Mouse (Mus musculus) kidney, adult 2 months (tissue): ENCODE measurements around the gene Creb1. TPM values are rescaled to one million over a fixed set of nuclear protein-coding genes. Genes with fewer than 3 reads are reported as not detected.
A peak's percentile ranks its signal among the peaks of the same experiment; 100 is the strongest.

Experiments
- DNase-seq: peaks from one replicate; pipeline ENCODE4 v3.0.0; 2021
- H3K27ac ChIP-seq: fragments of 200-500 bp; 2 replicates; pipeline ENCODE4 v1.5.1; 2012; ENCODE audit warnings: low read depth, low read length, control low read depth, inconsistent platforms; ENCODE audit not compliant: insufficient read depth
- H3K27me3 ChIP-seq: fragments of 200-500 bp; replicated peaks from 2 replicates; pipeline ENCODE4 v1.6.1; 2012; ENCODE audit warnings: mild to moderate bottlenecking, moderate library complexity, low read length, inconsistent platforms; ENCODE audit not compliant: control insufficient read depth, insufficient read depth
- H3K36me3 ChIP-seq: fragments of 200-500 bp; 2 replicates; pipeline ENCODE4 v1.6.1; 2012; ENCODE audit warnings: mild to moderate bottlenecking, moderate library complexity, low read length, inconsistent platforms; ENCODE audit not compliant: control insufficient read depth, insufficient read depth
- H3K4me1 ChIP-seq: fragments of 200-500 bp; 2 replicates; pipeline ENCODE4 v1.6.1; 2011; ENCODE audit warnings: low read length; ENCODE audit not compliant: control insufficient read depth, insufficient read depth
- H3K4me3 ChIP-seq: fragments of 200-500 bp; 2 replicates; pipeline ENCODE4 v1.5.1; 2011; ENCODE audit warnings: mild to moderate bottlenecking, low read depth, low read length, control low read depth; ENCODE audit not compliant: insufficient read depth
- CTCF ChIP-seq: fragments of 200-500 bp; conservative IDR thresholded peaks from 2 replicates; pipeline ENCODE4 v1.5.1; 2011; ENCODE audit warnings: low read depth, mild to moderate bottlenecking, control low read depth, low read length, moderate library complexity, mixed read lengths; ENCODE audit not compliant: insufficient read depth, insufficient read length
- POLR2A ChIP-seq: fragments of 200-500 bp; IDR thresholded peaks from one replicate; pipeline ENCODE4 v1.6.1; 2011; ENCODE audit warnings: low read depth, low read length, control low read depth
- WGBS: fragments of 180-500 bp; shearing (Covaris S2); methylation state at CpG from one replicate; pipeline ENCODE4 v1.1.7; 2018; 5-methylcytosine and 5-hydroxymethylcytosine counted together
- polyA plus RNA-seq: library from polyadenylated mRNA; depleted of rRNA; stranded (reverse); fragments of >200 nt; gene quantifications from 2 replicates; pipeline ENCODE4 v1.2.3, GENCODE M21; 2012

The Creb1 gene
- polyA plus RNA-seq, 1 experiment: 12.5 TPM

GRCm38 (mm10) chr1:64578801-64579200, 46.4 kb downstream of the Creb1 start:
- Histone ChIP-seq H3K27me3 (no peaks in the 10 kb centered on the region), H3K27ac (no peak overlapping the region), H3K4me1 (no peaks in the 10 kb centered on the region), H3K36me3 (peaks cover 2% of the 10 kb centered on the region), H3K4me3 (no peak overlapping the region)
- 93% methylated on average over 3 of the region's 3 CpGs for WGBS
- TF ChIP-seq CTCF (no peak), POLR2A (no peak)
- no peak for DNase-seq

- TF ChIP-seq CTCF (no peak), POLR2A (no peak)
- Histone ChIP-seq H3K4me3 (no peak overlapping the region), H3K36me3 (peaks cover 1% of the 10 kb centered on the region; the same call in 1 of the 2 replicates), H3K4me1 (no peaks in the 10 kb centered on the region), H3K27ac (no peak overlapping the region), H3K27me3 (no peaks in the 10 kb centered on the region)
- WGBS: 48% methylated on average over 5 of the region's 5 CpGs
- peak; percentile 25 for DNase-seq
Measured at GRCm38 (mm10) chr1:64598926-64599325, 66.5 kb downstream of the Creb1 start.

GRCm38 (mm10) chr1:64600413-64601077, 68.1 kb downstream of the Creb1 start:
- Histone ChIP-seq H3K36me3 (peaks cover 1% of the 10 kb centered on the region; the same call in 1 of the 2 replicates), H3K27ac (no peak overlapping the region), H3K27me3 (no peaks in the 10 kb centered on the region), H3K4me3 (no peak overlapping the region), H3K4me1 (no peaks in the 10 kb centered on the region)
- DNase-seq: no peak
- 81% methylated on average over 7 of the region's 7 CpGs for WGBS
- no peak for TF ChIP-seq POLR2A
- no peak for TF ChIP-seq CTCF

- DNase-seq: no peak
- 74% methylated on average over 6 of the region's 6 CpGs for WGBS
Measured at GRCm38 (mm10) chr1:64601242-64601842, 68.9 kb downstream of the Creb1 start.

GRCm38 (mm10) chr1:64603381-64603780, 70.9 kb downstream of the Creb1 start:
- Histone ChIP-seq H3K4me3 (no peak overlapping the region), H3K4me1 (no peaks in the 10 kb centered on the region), H3K27ac (no peak overlapping the region), H3K27me3 (no peaks in the 10 kb centered on the region), H3K36me3 (peaks cover 1% of the 10 kb centered on the region; the same call in 1 of the 2 replicates)
- no peak for TF ChIP-seq CTCF
- TF ChIP-seq POLR2A: no peak
- DNase-seq: no peak
- 86% methylated on average over 5 of the region's 5 CpGs for WGBS

More at GRCm38 (mm10) chr1:64601242-64601842, 68.9 kb downstream of the Creb1 start:
- peaks cover 1% of the 10 kb centered on the region; the same call in 1 of the 2 replicates for H3K36me3 ChIP-seq
- H3K27ac ChIP-seq: no peak overlapping the region
- TF ChIP-seq CTCF (no peak), POLR2A (no peak)
- H3K27me3 ChIP-seq: no peaks in the 10 kb centered on the region
- no peaks in the 10 kb centered on the region for H3K4me1 ChIP-seq
- H3K4me3 ChIP-seq: no peak overlapping the region

GRCm38 (mm10) chr1:64609145-64609544, 76.7 kb downstream of the Creb1 start:
- Histone ChIP-seq H3K36me3 (no peaks in the 10 kb centered on the region), H3K4me3 (no peak overlapping the region), H3K4me1 (no peaks in the 10 kb centered on the region), H3K27me3 (no peaks in the 10 kb centered on the region), H3K27ac (no peak overlapping the region)
- TF ChIP-seq POLR2A (no peak), CTCF (no peak)
- WGBS: 76% methylated on average over 4 of the region's 4 CpGs
- DNase-seq: no peak

GRCm38 (mm10) chr1:64609976-64610375, 77.5 kb downstream of the Creb1 start:
- 85% methylated on average over 9 of the region's 9 CpGs for WGBS
- H3K4me1 ChIP-seq: no peaks in the 10 kb centered on the region

More at GRCm38 (mm10) chr1:64609976-64610375, 77.5 kb downstream of the Creb1 start:
- no peaks in the 10 kb centered on the region for H3K27me3 ChIP-seq
- H3K27ac ChIP-seq: no peak overlapping the region
- DNase-seq: no peak
- TF ChIP-seq POLR2A (no peak), CTCF (no peak)
- H3K4me3 ChIP-seq: no peak overlapping the region
- no peaks in the 10 kb centered on the region for H3K36me3 ChIP-seq
